Mouse (Mus musculus) erythroid progenitor cell, adult 5-6 weeks (primary cell): Measurements from ENCODE around the gene Ceacam1. TPM values are rescaled to one million over a fixed set of nuclear protein-coding genes. Genes with fewer than 3 reads are reported as not detected.
"Not testable (repeated sequence)": the region's sequence is repeated elsewhere in the genome, so short reads cannot be mapped to it uniquely, and the experiment has no call there.

Experiments used
- ATAC-seq: replicated peaks from 2 replicates; pipeline ENCODE4 v1.8.0; 2016; ENCODE audit warnings: moderate number of reproducible peaks, mild to moderate bottlenecking, moderate TSS enrichment, inconsistent platforms; ENCODE audit not compliant: poor library complexity, low FRiP score, severe bottlenecking
- total RNA-seq, 2 experiments: library from RNA; stranded (forward) in 1 of 2; stranded (reverse) in 1 of 2; fragments of 150-400 nt in 1 of 2; fragments of 186-747, 209-891 nt in 1 of 2; gene quantifications; 2 replicates each; pipeline versions ENCODE4 v1.2.3 to v1.2.4; 2015 to 2017; ENCODE audit warnings: low replicate concordance in 2 of 2

Gene Ceacam1
- total RNA-seq, 2 experiments from 2014 or later: 13.3 to 52.0 TPM

DNA sequence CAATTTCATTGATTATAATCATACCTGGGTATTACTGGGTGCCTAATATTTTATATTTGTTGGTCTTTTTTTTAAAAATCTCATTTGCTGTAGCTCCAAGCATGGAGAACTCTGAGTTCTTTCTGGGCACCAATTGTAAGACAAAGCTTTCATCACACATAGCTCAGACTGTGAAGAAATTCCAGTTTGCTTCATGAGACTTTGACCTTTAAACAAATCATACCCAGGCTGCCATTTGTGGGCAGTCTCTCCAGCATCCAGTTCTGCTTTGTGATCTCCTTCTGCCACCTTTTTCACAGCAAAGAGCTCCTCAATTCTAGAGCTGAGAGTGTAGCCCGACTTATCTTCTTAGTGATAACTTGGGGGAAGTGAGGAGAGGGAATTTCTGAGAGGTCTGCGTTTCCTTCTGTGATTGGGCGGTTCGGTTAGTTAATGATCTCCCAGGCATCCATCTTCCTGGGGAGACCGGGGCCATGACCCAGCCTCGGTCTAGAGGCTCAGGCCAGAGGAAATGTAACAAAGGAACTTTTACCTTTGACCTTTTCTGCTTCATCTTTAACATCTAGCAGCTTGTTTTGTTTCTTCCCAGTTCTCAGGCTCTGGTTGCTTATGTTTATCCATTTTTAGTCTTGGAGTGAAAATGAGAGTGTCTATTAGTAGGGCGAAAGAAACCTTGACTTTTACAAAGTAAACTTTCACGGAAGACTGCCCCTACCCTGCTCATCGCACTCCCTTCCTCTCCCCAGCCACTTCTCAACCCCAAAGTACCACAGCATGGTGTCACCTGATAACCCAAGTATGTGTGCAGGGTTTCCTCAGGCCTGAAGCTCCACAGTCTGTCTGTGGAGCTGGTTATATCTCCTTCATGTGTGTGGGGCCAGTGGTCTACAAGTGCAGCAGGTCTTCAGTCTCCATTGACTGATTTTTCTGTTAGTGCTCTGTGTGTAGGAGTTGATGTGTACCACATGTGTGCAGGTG is 27.2 kb downstream of the Ceacam1 start:
- ATAC-seq: no peak

DNA sequence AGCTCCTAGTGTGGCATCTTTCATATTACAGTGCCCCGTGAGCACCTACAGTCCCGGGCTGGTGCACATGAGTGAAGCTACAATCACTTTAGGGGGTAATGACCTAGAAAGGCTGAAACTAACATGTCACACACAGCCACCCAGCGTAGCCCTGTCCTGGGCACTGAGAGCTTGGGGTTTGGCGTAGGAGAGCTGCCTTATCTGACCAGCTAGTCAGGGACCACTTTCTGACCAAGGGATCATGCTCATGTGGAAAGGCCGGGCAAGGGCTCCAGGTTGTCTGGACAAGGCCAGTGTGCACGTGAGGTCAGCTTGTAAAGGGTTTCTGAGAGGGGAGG is 36.6 kb downstream of the Ceacam1 start:
- ATAC-seq: no peak

DNA sequence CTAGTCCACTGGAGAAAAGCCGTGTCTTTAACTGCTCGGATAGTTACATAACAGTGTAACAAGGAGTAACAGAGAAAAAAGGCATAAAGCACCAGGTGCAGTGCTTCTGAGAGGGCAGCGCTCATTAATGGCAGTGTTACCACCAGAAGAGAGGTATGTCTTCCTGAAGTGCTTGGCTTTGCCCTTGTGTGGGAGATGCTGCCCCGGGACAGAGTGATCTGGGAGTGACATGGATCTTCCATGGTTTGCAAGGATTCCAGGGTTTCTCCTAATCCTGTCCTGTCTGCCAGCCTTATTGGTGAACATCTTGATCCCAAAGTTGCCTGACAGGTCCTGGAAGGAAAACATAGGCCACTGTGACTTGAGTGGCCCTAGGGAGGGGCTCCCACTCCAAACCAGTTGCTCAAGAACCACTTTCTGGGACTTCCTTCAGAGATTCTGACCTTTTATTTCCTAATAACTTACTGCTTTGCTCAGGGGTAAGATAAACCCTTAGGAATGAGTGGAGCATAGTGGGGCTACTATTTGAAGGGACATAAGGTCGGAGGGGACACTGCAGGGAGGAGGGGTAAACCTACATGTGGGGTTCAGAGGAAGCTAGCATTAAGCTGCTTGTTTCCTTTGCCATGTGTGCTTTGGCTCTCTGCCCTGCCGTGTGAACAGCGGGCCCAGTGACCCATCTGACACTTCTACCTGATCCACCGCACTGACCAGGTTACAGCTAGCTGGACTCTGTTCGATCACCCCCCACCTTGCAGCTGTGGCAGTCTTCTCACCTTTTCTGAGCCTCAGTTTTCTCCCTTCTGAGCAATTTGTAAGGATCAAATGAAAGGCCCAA is 37.2 kb downstream of the Ceacam1 start:
- ATAC-seq: no peak

DNA sequence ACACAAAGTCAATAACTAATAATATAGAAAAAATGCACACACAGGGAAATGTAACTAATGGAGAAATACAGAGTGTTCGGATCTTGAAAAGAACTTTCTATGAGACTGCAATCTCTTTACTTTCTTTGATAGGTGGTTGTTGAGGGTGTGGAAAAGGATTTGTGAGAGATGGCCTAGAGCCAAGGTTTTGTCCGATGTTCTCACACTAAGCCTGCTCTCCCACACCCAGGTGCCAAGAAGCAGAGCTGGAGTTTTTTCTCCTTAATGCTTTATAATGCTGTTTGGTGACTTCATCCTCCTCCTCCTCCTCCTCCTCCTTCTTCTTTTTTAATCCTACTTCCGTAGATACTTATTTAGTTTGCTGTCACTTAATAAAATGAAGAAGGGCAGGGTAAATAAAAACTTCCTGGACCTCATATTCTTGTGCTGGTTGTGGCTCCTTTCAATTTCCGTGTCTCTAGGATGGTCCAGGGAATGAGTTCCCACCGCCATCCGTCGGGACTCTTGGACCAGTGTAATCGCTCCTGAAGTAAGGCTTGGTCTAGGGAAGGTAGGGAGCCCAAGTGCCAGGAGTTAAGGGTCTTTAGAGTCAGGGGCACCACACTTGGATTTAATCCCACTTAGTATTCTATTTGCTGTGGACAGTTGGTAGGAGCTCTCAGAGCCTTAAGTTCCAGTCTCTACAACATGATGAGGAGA is 38.1 kb downstream of the Ceacam1 start:
- ATAC-seq: no peak

DNA sequence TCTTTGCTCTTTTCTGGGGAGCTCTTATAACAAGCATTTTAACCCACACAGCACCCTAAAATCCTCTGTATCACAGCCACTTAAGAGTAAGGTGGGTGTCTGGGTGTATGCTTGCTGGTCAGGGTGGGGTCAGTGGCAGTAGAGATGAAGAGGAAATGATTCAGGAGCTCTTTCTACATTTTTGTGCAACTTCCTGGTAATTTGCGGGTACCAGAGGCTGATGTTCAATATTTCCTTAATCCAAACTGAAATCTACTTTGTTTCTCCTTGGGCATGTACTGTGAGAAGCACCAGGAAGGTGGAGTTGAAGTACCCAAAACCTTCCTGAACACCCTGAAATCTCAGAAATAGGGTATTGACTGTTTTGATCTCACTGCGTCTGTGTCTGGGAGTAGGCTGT is 40.7 kb downstream of the Ceacam1 start:
- no peak for ATAC-seq

DNA sequence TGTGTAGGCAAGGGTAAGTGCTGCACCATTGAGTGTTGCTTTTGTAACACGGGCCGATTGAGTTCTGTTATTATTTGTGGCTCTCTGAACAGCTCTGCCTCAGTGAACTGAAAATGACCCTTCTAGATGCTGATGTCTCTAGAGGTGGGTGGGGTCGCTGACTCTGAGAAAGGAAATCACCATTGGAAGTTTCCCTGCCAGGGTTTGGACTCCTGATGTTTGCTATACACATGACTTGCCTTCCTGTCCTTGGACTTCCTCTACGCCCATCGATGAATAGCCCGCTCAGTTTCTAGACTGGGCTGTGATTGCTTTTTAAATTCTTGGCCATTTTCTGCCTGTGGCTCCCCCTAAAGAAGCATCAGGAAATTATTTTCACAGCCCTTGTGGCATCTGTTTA is 41.2 kb downstream of the Ceacam1 start:
- no peak for ATAC-seq

DNA sequence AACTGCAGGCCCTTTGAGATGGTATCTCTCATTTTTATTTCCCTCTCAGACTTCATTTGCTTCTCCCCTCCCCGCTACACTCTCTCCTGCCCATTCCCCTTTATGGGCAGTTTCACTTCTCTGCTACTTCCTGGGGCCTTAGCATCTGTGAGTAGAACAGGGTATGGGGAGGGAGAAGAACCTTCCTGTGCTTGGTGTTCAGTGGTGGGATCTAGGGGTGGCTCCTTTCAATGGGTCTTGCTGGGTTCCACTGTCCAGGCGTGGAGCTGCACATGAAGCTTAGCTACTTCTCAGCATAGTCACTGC is 41.9 kb downstream of the Ceacam1 start:
- no peak for ATAC-seq

DNA sequence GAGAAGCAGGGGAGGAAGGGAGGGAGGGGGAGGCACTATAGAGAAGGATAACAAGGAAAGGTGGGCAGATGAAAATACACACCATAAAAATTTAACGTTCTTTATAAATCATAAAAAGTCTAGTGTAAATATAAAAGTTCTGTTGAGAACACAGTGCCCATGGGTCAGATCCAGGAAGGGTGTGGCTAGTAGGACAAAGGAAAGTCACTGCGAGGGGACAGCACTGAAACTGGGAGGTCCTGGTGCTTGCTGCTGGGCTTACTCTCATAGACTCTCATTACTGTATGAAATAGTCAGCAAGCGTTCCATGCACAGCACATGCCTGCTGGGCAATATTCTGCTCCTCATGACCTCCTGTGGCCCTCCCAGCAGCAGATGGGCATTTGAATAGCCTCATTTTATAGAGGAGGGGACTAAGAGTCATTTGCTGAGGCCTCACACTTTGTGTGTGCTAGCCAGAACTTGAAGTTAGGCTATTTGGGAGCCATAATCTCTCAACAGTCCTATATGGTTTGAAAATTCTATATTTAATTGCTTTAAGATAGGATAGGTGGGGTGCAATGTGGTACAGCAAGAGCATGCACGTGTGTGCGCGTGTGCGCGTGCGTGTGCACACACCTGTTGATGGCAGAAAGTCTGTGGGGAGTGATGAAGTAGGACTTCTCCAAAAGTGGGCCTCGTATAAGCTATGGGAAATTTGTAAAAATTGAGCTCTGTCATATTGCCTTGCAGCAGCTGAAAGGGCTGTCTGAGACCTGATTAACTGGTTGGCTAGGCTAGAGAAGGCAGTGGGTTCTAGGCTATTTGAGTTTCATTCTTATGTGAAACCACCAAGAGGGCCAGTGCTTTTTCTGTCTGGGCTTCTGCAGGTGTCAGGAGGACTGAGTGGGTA is 42.5 kb downstream of the Ceacam1 start:
- ATAC-seq: no peak

DNA sequence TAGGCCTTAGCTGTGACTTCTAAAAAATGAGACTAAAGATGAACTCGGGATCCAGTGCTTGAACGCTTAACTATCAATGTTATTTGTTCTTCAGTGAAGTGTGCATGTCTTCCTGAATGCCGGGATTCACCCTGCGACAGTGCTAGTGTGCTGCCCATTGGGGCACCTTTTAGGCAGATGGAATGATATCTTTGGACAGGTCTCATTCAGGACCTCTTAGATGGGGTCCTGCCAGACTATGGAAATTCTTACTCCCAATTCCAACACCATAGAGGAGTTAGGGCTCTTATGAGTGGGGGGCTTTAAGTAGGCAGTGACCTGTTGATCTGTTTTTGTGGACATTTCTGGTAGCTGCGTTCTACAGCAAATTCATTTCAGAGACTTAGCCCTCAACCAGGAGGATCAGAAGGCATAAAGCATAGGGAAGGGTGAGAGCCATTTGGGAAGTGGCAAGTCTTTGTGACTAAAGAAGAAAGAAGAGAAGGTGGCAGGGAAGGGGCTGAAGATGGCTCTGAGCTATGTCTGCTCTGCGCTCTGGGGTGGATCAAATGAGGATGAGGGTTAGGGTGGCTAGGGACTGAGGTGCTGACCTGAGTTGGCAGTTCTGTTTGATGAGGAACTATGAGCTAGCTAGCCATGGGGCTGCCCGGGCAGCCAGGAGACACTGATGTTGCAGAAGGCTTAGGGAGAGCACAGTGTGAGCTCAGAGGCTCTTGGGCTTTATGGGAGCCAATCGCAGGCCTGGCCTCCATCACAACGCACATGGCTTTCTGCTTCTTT is 43.4 kb downstream of the Ceacam1 start:
- ATAC-seq: no peak

DNA sequence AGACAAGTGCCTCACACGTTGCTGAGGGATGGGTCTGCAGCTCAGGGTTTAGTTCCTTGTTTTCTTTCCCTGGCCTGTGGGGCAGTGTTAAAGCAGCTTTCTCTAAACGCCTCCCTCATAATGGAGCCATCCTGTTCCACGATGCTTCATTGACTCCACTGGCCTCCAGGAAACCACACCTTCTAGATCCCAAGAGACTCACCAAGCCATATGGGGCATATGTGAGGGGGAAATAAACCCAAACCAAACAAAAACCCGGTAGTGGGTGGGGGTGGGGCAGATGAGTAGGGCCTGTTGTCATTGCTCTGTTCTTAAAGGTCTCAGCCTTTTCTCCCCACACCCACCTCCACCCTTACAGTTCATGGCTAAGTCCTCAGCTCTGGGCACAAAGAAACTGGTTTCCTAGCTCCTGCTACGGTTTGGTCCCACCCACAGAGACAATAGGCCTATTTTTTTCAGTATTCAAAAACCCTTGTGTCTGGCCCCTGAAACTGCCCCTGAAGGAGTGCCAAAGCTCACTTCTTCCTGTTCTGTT is 44.3 kb downstream of the Ceacam1 start:
- no peak for ATAC-seq

DNA sequence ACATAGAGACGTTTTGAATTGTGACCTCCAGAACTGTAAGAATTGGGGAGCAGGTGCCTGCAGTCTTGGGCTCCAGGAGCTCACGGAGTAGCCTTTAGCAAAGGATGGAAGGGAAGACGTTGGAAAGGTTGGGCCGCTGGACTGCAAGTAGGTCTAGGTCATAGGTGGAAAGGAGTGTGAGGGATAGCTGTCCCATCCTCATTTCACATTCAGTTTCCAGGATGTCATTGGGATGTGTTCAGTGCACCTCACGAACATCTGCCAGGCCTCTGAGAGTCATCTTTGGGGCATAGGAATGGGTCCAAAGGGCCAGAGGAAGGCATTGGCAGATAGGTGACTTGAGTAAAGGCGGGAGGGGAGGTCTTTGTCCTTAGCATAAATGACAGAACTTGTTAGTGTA is 45.0 kb downstream of the Ceacam1 start:
- ATAC-seq: 0 out of 2 replicates have a peak, but pooled peaks have one; percentile 19

DNA sequence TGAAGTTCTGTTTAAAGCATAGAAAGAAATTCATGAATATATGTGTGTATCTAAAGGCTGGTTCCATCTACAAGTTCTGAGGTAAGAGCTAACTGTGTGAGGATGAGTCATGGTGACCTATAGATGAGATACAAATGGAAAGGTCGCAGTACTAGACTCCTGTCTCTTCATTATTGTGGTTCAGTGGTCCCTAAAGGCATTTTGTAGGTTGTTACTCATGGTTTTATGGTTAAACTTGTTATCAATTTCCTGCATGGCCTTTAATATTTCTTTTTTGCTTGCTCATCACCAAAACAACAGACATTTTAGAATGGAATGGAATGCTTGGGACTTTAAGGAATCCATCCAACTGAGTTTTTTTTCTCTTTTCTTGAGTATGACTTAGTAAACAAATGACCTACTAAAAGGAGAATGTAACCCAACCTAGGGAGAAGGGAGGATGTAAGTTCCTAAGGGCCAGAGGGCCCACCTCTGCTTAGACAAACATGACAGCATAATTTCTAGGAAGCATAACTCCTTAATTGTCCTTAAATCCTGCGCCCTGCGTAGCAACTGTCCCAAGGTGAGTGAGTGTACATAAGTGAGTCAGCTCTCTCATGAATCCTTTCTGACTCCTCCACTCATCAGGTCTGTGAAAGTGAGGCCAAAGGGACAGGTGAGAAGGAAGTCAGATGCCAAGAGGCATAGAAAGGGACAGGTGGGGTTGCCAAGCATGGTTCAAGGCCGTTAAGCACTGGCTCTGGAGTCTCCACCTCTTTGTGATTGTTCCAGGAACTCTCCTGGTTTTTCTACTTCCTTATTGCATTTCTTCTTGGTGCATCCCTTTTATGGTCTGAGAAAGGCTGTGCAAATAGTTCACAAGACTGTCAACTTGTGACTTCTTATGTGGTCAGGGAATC is 47.3 kb downstream of the Ceacam1 start:
- no peak for ATAC-seq

DNA sequence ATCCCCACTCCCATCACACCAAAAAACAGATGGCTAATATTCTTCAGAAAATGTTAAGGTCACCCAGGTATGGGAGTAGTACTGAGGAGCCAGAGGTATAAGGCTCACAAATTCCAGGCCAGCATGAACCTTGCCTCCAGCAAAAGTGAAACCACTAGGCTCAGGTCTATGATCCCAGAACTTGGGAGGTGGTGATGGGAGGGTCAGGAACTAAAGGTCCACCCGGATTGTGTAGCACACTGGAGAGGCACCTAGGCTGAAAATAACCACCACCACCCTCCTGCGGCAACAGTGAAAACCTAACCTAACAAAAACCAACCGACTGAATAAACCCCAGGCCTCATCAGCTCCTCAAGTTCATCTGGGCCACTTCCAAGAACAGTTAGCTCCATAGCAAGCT is 49.1 kb downstream of the Ceacam1 start:
- no peak for ATAC-seq

DNA sequence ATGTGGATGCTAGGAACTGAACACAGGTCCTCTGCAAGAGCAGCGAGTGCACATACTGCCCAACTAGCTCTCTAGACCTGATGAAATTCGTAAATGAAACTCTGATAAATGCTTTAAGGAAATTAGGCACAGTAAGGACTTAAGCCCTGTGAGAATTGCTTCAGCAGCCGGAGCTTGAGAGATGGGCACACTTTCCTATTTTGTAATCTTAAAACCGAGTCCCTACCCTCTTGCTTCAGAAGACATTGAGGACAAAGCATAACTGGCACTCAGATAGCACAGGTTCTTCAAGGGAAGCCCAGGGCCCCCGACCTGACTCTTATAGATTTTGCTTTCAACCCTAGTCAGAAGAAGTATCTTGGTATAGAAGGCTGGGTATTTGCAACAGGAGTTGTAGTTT is 50.3 kb downstream of the Ceacam1 start:
- ATAC-seq: no peak

DNA sequence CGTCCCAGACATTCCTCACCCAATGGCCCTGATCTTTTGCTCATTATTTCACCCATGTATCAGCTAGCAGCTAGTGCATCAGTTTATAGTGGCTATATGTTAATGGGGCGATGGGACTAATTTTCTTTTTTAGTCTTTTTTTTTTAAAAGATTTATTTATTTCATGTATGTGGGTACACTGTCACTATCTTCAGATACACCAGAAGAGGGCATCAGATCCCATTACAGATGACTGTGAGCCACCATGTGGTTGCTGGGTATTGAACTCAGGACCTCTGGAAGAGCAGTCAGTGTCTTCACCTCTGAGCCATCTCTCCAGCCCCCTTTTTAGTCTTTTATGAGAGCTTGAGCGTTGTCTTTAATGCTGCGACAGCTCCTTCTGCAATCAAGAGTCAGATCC is 51.0 kb downstream of the Ceacam1 start:
- ATAC-seq: not testable (repeated sequence)

DNA sequence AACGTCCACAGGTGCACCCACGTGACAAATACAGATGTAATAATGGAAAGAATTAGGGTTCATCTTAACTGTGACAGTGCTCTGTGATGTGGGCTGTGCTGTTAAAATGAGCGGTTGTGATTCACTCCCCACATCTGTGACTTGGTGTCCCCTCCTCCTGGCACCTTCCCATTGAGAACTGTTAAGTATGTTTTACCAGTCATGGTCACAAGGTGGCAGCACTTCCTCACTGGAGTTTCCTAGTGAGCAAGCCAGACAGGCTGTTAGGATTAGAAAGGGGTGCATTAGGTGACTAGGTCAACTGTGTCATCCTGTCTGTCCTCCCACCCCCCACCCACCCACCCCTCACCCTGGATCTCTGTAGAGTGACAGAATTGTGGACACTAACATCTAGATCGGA is 53.0 kb downstream of the Ceacam1 start:
- ATAC-seq: peak; percentile 54; the same call in 1 of the 2 replicates

DNA sequence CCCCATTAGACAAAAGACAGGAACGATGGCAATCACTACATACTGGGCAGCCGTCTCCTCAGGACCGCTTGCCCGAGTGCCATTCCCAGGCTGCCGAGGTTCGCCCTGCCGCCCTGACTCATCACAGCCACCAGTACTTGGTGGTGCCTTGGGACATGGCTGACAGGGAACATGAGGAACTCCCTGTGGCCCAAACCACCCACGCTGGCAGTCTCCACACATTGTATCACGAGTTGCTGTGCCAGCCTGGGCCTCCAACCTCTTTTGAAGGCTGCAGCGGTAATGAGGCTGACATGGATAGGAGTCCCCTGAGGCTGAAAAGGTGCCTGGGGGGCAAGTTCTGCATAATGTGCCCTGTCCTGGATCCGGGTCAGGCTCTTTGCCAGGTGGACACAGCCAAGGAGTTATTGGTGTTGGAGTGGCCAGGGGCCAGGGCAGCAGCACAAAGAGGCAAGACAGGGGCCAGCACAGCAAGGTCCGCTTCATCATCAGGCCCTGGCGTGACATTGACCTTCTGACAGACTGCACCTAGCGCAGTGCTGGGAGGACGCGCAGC is 55.0 kb downstream of the Ceacam1 start:
- no peak for ATAC-seq
